Mouse (Mus musculus) lung, postnatal 36 days (tissue): ENCODE results near the gene Zkscan7.

Source experiments
- DNase-seq: peaks from one replicate; pipeline ENCODE4 v3.0.0; 2022; ENCODE audit warnings: mixed read lengths

The Zkscan7 gene

GRCm38 (mm10) chr9:122922436-122922835 is 37.0 kb downstream of the Zkscan7 start:
- no peak for DNase-seq

GRCm38 (mm10) chr9:122922936-122923381 is 37.5 kb downstream of the Zkscan7 start, which contains the start of gene Zfp105:
Gene Zfp105 (plus strand): TSS chr9:122923072.
- DNase-seq: peak; percentile 70

- no peak for DNase-seq
These were observed 43.4 kb downstream of the Zkscan7 start for GRCm38 (mm10) chr9:122928915-122929314.
